Mouse (Mus musculus) kidney, postnatal 36 days (tissue): ENCODE data around the gene Twist1.
A peak's percentile ranks its signal among the peaks of the same experiment; 100 is the strongest.

ENCODE experiments used
- DNase-seq, 2 experiments: peaks; one replicate each; pipeline ENCODE4 v3.0.0; 2021 to 2022; ENCODE audit warnings: mixed read lengths in 2 of 2

Gene Twist1

GRCm38 (mm10) chr12:33957400-33958240, at the start of gene Twist1:
Twist1 (plus strand) TSS chr12:33957671.
- DNase-seq, result peak in 1 of 2 experiments; percentile 48

GRCm38 (mm10) chr12:33926751-33927150, 30.7 kb upstream of the Twist1 start:
- DNase-seq, result no peak

- no peak for DNase-seq
These were observed 30.0 kb upstream of the Twist1 start for GRCm38 (mm10) chr12:33927334-33928098.

- no peak for DNase-seq
These were observed 28.9 kb upstream of the Twist1 start, which contains the start of gene Ferd3l for GRCm38 (mm10) chr12:33928331-33929192. Ferd3l (plus strand) TSS chr12:33928425.

GRCm38 (mm10) chr12:33952843-33953242, 4.6 kb upstream of the Twist1 start:
- no peak for DNase-seq

- no peak for DNase-seq
These were observed 2.4 kb upstream of the Twist1 start for GRCm38 (mm10) chr12:33954931-33955565.

GRCm38 (mm10) chr12:33955606-33956295, 1.7 kb upstream of the Twist1 start:
- peak in 1 of 2 experiments; percentile 26 for DNase-seq

GRCm38 (mm10) chr12:33956576-33957399, 683 bp upstream of the Twist1 start:
- peak in 1 of 2 experiments; percentile 11 for DNase-seq

GRCm38 (mm10) chr12:33958241-33959194, 1.0 kb downstream of the Twist1 start:
- DNase-seq, result peak in 1 of 2 experiments; percentile 11

- DNase-seq, result no peak
These were observed 1.7 kb downstream of the Twist1 start for GRCm38 (mm10) chr12:33959206-33959605.

GRCm38 (mm10) chr12:33959846-33960245, 2.4 kb downstream of the Twist1 start:
- DNase-seq, result no peak

GRCm38 (mm10) chr12:33961013-33961412, 3.5 kb downstream of the Twist1 start:
- DNase-seq, result no peak

- no peak for DNase-seq
These were observed 4.8 kb downstream of the Twist1 start for GRCm38 (mm10) chr12:33962118-33962772.

- DNase-seq, result no peak
These were observed 5.3 kb downstream of the Twist1 start for GRCm38 (mm10) chr12:33962773-33963130.

GRCm38 (mm10) chr12:33963671-33964369, 6.3 kb downstream of the Twist1 start:
- DNase-seq, result no peak

GRCm38 (mm10) chr12:33964427-33964826, 7.0 kb downstream of the Twist1 start:
- DNase-seq, result no peak

GRCm38 (mm10) chr12:33965661-33966360, 8.3 kb downstream of the Twist1 start:
- DNase-seq, result no peak
